In the genomic region with DNA sequence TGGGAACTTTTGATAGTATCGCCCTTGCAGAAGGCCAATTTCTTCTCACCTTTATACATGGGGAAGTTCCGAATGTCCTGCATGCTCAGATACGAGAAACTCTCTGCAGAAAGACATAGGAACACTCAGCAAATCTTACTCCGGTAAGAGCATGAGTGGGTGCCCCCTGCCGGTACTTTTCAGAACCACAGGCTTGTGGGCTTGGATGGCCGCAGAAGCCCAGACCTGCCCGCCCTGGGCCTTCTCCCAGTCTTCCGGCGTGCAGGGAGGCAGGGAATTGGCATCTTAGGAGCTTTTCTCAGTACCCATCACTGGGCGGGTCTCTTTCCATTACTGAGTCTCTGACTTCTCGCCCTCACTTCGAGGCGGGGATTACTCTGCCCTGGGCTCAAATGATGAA, we compare ENCODE assay signal across 8 mouse cellular contexts. TPM values are rescaled to one million over a fixed set of nuclear protein-coding genes. Genes with fewer than 3 reads are reported as not detected.
A peak's percentile ranks its signal among the peaks of the same experiment; 100 is the strongest.
DNase-seq lines count a peak whose midpoint lies in the region; ATAC-seq and TF ChIP-seq lines count a peak whose summit lies in the region.

No protein-coding gene starts in this region.

- H3K4me3 ChIP-seq in bone marrow macrophage, adult 2 months (ENCODE audit: insufficient read depth, low read length) = no peak overlapping the region
- no peak overlapping the region for H3K4me3 ChIP-seq in embryonic facial prominence, embryonic 15.5 days (replicated peaks)
- no peak overlapping the region for H3K4me3 ChIP-seq in heart, embryonic 14.5 days (ENCODE audit: control insufficient read depth in 1 of 2, insufficient read depth in 1 of 2, low read depth in 1 of 2, low read length in 2 of 2)
- no peak overlapping the region for H3K4me3 ChIP-seq in kidney, postnatal 0 days (replicated peaks; ENCODE audit: low read depth, low read length)
- no peak overlapping the region for H3K4me3 ChIP-seq in liver, embryonic 12.5 days
- no peak overlapping the region for H3K4me3 ChIP-seq in stomach, postnatal 0 days (ENCODE audit: low read depth, low read length)

- peaks cover 38% of the 10 kb centered on the region for H3K27me3 ChIP-seq in embryonic facial prominence, embryonic 15.5 days
- H3K27me3 ChIP-seq in heart, embryonic 14.5 days (ENCODE audit: control insufficient read depth, insufficient read depth, low read length) = peaks cover 37% of the 10 kb centered on the region
- H3K27me3 ChIP-seq in kidney, postnatal 0 days (ENCODE audit: insufficient read depth, low read length) = peaks cover 21% of the 10 kb centered on the region
- peaks cover 69% of the 10 kb centered on the region for H3K27me3 ChIP-seq in liver, embryonic 12.5 days (replicated peaks)
- H3K27me3 ChIP-seq in stomach, postnatal 0 days (ENCODE audit: control insufficient read depth, insufficient read depth, low read length) = peaks cover 8% of the 10 kb centered on the region; the same call in 1 of the 2 replicates

- ATAC-seq in embryonic facial prominence, embryonic 15.5 days (ENCODE audit: insufficient number of reproducible peaks, low FRiP score, low TSS enrichment, low read depth) = no peak
- ATAC-seq in heart, embryonic 14.5 days (ENCODE audit: insufficient number of reproducible peaks, insufficient read depth, low FRiP score, low read depth) = no peak
- peak; percentile 60 for ATAC-seq in kidney, postnatal 0 days (replicated peaks; ENCODE audit: low FRiP score, low read depth)
- no peak for ATAC-seq in liver, embryonic 12.5 days
- peak; percentile 61 for ATAC-seq in stomach, postnatal 0 days (ENCODE audit: low FRiP score, low TSS enrichment)

- peak overlapping the region; percentile 10; the same call in 1 of the 2 replicates for H3K4me2 ChIP-seq in embryonic facial prominence, embryonic 15.5 days (replicated peaks)
- H3K4me2 ChIP-seq in heart, embryonic 14.5 days (ENCODE audit: low read length) = peak overlapping the region; percentile 34
- H3K4me2 ChIP-seq in kidney, postnatal 0 days (ENCODE audit: low read length) = no peak overlapping the region
- peak overlapping the region; percentile 26; the same call in 1 of the 2 replicates for H3K4me2 ChIP-seq in liver, embryonic 12.5 days
- H3K4me2 ChIP-seq in stomach, postnatal 0 days (replicated peaks; ENCODE audit: low read depth) = peak overlapping the region; percentile 8; the same call in 1 of the 2 replicates

- TF ChIP-seq POLR2A in bone marrow macrophage, adult 2 months (IDR thresholded peaks at IDR 0.05; ENCODE audit: borderline replicate concordance, low read depth, low read length) = no peak

- TF ChIP-seq CTCF in bone marrow macrophage, adult 2 months (IDR thresholded peaks at IDR 0.05; ENCODE audit: low read depth, low read length) = peak; percentile 24; the same call in 1 of the 2 replicates
- peak; percentile 83 for TF ChIP-seq CTCF in kidney, postnatal 0 days (IDR thresholded peaks at IDR 0.05; ENCODE audit: low read depth)
- TF ChIP-seq CTCF in stomach, postnatal 0 days (IDR thresholded peaks at IDR 0.05; ENCODE audit: low read depth) = peak; percentile 87

- no peaks in the 10 kb centered on the region for H3K4me1 ChIP-seq in bone marrow macrophage, adult 2 months (ENCODE audit: control insufficient read depth, insufficient read depth, low read length)
- H3K4me1 ChIP-seq in embryonic facial prominence, embryonic 15.5 days = peaks cover 11% of the 10 kb centered on the region
- H3K4me1 ChIP-seq in heart, embryonic 14.5 days (ENCODE audit: control insufficient read depth in 2 of 2, insufficient read depth in 2 of 2, low read length in 2 of 2) = peaks cover 2 to 11% of the 10 kb centered on the region in 2 experiments; a peak in 2 of 4 replicates
- no peaks in the 10 kb centered on the region; the same call in 1 of the 2 replicates for H3K4me1 ChIP-seq in kidney, postnatal 0 days (replicated peaks; ENCODE audit: insufficient read depth, low read length)
- H3K4me1 ChIP-seq in liver, embryonic 12.5 days = no peaks in the 10 kb centered on the region
- peaks cover 6% of the 10 kb centered on the region; the same call in 1 of the 2 replicates for H3K4me1 ChIP-seq in stomach, postnatal 0 days (replicated peaks; ENCODE audit: control insufficient read depth, insufficient read depth)

- TF ChIP-seq EP300 in stomach, postnatal 0 days (optimal IDR thresholded peaks at IDR 0.05) = no peak

- 1% methylated on average over 13 of the region's 13 CpGs for WGBS in embryonic facial prominence, embryonic 15.5 days
- WGBS in heart, embryonic 14.5 days = 3% methylated on average over 13 of the region's 13 CpGs
- 2% methylated on average over 13 of the region's 13 CpGs for WGBS in kidney, postnatal 0 days
- WGBS in liver, embryonic 12.5 days (ENCODE audit: insufficient replicate concordance) = 5% methylated on average over 13 of the region's 13 CpGs
- 3% methylated on average over 13 of the region's 13 CpGs for WGBS in stomach, postnatal 0 days

- no peak overlapping the region for H3K27ac ChIP-seq in bone marrow macrophage, adult 2 months (ENCODE audit: insufficient read depth, low read depth, low read length)
- H3K27ac ChIP-seq in embryonic facial prominence, embryonic 15.5 days (replicated peaks) = no peak overlapping the region
- no peak overlapping the region for H3K27ac ChIP-seq in heart, embryonic 14.5 days (replicated peaks in 1 of 2; ENCODE audit: control insufficient read depth in 1 of 2, insufficient read depth in 1 of 2, low read depth in 2 of 2, low read length in 2 of 2)
- no peak overlapping the region for H3K27ac ChIP-seq in kidney, postnatal 0 days
- no peak overlapping the region for H3K27ac ChIP-seq in liver, embryonic 12.5 days
- no peak overlapping the region for H3K27ac ChIP-seq in stomach, postnatal 0 days (replicated peaks)

- H3K9ac ChIP-seq in embryonic facial prominence, embryonic 15.5 days = no peak overlapping the region
- H3K9ac ChIP-seq in heart, embryonic 14.5 days (ENCODE audit: low read length) = no peak overlapping the region
- H3K9ac ChIP-seq in kidney, postnatal 0 days (ENCODE audit: low read depth, low read length) = no peak overlapping the region
- no peak overlapping the region for H3K9ac ChIP-seq in liver, embryonic 12.5 days
- no peak overlapping the region for H3K9ac ChIP-seq in stomach, postnatal 0 days (ENCODE audit: low read length)

- no peaks in the 10 kb centered on the region for H3K36me3 ChIP-seq in embryonic facial prominence, embryonic 15.5 days
- no peaks in the 10 kb centered on the region for H3K36me3 ChIP-seq in heart, embryonic 14.5 days (ENCODE audit: control insufficient read depth, insufficient read depth, low read length)
- no peaks in the 10 kb centered on the region for H3K36me3 ChIP-seq in kidney, postnatal 0 days (ENCODE audit: insufficient read depth, low read length)
- no peaks in the 10 kb centered on the region for H3K36me3 ChIP-seq in liver, embryonic 12.5 days
- H3K36me3 ChIP-seq in stomach, postnatal 0 days (ENCODE audit: control insufficient read depth, insufficient read depth, low read length) = no peaks in the 10 kb centered on the region

- DNase-seq in B cell, adult 2 months = peak; percentile 84 to 86
- DNase-seq in kidney, postnatal 0 days (ENCODE audit: low spot score) = peak; percentile 88
- peak; percentile 49 to 71 for DNase-seq in natural killer cell, adult 2 months (ENCODE audit: low spot score in 2 of 2)
- DNase-seq in stomach, postnatal 0 days (ENCODE audit: low spot score) = peak; percentile 89

- H3K9me3 ChIP-seq in embryonic facial prominence, embryonic 15.5 days (replicated peaks) = no peaks in the 10 kb centered on the region
- H3K9me3 ChIP-seq in heart, embryonic 14.5 days (ENCODE audit: control insufficient read depth, low read length) = no peaks in the 10 kb centered on the region
- H3K9me3 ChIP-seq in kidney, postnatal 0 days (replicated peaks; ENCODE audit: low read length) = no peaks in the 10 kb centered on the region
- H3K9me3 ChIP-seq in liver, embryonic 12.5 days (replicated peaks) = no peaks in the 10 kb centered on the region
- H3K9me3 ChIP-seq in stomach, postnatal 0 days (ENCODE audit: control insufficient read depth, low read length) = no peaks in the 10 kb centered on the region

RNA-seq across cellular contexts. Expression of a gene that starts 33.6 kb away (rescaled TPM):
- polyA plus RNA-seq in bone marrow macrophage, adult 2 months (2012; ENCODE audit: insufficient read depth, insufficient read length, missing spikeins) = not detected in 2 replicates
- 7.0 and 8.5 TPM in 2 replicates for polyA plus RNA-seq in embryonic facial prominence, embryonic 15.5 days (2015; fragmentation: Nextera tagmentation; extraction: Ambion mirVana)
- polyA plus RNA-seq in heart, embryonic 14.5 days (2014; fragmentation: Nextera tagmentation; extraction: Ambion mirVana) = 1.1 and 1.9 TPM in 2 replicates
- 13.8 and 16.9 TPM in 2 replicates for polyA plus RNA-seq in kidney, postnatal 0 days (2015; fragmentation: Nextera tagmentation; extraction: Ambion mirVana)
- polyA plus RNA-seq in liver, embryonic 12.5 days (2016; fragmentation: Nextera tagmentation; extraction: Ambion mirVana) = 3.9 and 4.2 TPM in 2 replicates
- polyA plus RNA-seq in stomach, postnatal 0 days (2015; fragmentation: Nextera tagmentation; extraction: Ambion mirVana) = 7.7 and 8.3 TPM in 2 replicates

RNA-seq across cellular contexts. Expression of a gene that starts 44.4 kb away (rescaled TPM):
- not detected in 2 replicates for polyA plus RNA-seq in bone marrow macrophage, adult 2 months (2012; ENCODE audit: insufficient read depth, insufficient read length, missing spikeins)
- 3.3 TPM in 2 replicates for polyA plus RNA-seq in embryonic facial prominence, embryonic 15.5 days (2015; fragmentation: Nextera tagmentation; extraction: Ambion mirVana)
- not detected in 2 replicates for polyA plus RNA-seq in heart, embryonic 14.5 days (2014; fragmentation: Nextera tagmentation; extraction: Ambion mirVana)
- not detected in 2 replicates for polyA plus RNA-seq in kidney, postnatal 0 days (2015; fragmentation: Nextera tagmentation; extraction: Ambion mirVana)
- polyA plus RNA-seq in liver, embryonic 12.5 days (2016; fragmentation: Nextera tagmentation; extraction: Ambion mirVana) = not detected in 2 replicates
- polyA plus RNA-seq in stomach, postnatal 0 days (2015; fragmentation: Nextera tagmentation; extraction: Ambion mirVana) = 0.02 TPM in 1 of 2 replicates, not detected in the other

Comparison
In these comparisons a context has a peak if more than half of its experiments do, and no peak if none do; other contexts are left out.
1. CTCF ChIP-seq: peak in every context shown above with its lines; median percentile 87 in stomach, postnatal 0 days; 83 in kidney, postnatal 0 days; 24 in bone marrow macrophage, adult 2 months.
2. ATAC-seq: peak in kidney, postnatal 0 days (single experiment) and stomach, postnatal 0 days (single experiment); none in embryonic facial prominence, embryonic 15.5 days (single experiment), heart, embryonic 14.5 days (single experiment) and liver, embryonic 12.5 days (single experiment).
3. Peak in every context shown above with its lines, with median percentiles within 50 percentile points of each other: DNase-seq.